Mouse (Mus musculus) gastrocnemius, postnatal 10 days (tissue): ENCODE measurements at regions not wholly inside any gene's neighbourhood (a gene's known extent, or its start where the extent isn't known, plus 50 kb on each side); places are given as distances from the start of the nearest gene placed in this dataset.

Experiments
- DNase-seq: peaks from one replicate; pipeline ENCODE4 v3.0.0; 2021; ENCODE audit warnings: mixed read lengths

DNA sequence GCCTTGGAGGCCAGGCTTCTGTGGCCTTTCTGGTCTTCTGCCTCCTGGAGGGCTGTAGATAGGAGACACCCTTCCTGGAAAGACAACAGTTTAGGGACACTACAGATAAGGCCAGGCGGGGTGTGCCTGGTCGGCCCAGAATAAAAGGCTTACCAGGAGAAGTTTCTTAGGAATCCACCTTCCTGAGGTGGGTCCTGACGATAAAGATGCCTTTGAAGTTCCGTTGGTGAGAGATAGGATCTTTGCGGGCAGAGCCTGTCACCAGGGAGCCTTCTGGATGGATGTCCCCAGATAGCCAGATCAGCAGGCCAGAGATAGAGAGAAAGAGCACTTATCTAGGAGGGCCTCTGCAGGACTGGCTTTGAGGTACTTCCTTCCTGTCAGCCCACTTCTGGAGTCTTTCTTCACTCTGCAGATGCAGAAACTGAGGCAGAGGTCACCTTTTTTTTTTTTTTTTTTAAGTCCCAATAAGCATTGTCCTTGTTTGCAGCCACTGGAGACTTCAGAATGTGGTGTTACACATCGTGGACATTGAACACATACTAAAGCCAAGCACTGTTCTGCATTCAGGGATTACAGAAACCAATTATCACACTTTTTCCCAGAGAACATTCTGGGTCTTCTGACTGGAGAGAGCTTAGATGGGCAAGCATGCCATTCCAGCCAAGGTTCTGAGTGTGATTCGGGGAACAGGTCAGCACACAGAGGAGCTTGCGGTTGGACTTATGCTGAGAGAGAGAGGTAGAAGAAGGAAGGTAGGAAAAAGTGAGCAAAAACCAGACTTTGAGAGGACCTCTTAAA, 1236.3 kb upstream of the A1bg start:
- no peak for DNase-seq

DNA sequence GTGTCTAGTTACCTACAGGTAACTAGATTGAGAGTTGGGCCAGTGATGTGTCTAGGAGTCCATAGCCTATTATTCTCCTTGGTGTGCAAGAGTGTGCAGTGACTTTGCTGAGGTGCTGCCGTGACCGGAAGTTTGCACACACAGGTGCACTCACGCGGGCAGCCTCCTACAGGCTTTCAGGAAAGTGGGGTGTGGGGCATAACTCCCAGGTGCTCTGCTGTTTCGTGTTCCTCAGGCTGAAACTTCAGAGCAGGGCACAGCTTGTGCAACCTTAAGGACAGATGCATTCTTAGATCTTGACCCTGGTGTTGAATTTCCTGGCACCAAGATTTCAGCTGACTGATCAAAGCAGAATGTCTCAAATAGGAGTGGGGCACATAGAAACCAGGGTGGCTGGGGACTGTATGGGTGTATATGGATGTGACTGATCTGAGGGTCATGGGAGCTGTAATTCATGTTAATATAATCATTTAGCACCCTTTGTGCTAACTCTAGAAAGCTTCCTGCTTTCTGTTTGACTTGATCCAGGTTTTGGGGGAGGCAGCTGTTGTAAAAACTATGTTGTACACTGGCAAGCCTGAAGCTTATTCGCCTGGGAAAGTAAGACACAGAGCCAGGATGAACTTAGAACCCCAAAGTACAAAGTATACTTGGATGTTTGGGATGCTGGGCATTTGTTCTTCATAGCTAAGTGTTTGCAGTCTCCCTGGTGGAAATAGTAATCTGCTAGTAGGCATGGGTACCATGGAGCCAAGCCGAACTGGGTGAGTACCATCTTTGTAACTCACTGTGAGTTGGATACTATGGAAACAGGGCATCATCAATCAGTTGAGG, 1234.6 kb upstream of the A1bg start:
- no peak for DNase-seq

DNA sequence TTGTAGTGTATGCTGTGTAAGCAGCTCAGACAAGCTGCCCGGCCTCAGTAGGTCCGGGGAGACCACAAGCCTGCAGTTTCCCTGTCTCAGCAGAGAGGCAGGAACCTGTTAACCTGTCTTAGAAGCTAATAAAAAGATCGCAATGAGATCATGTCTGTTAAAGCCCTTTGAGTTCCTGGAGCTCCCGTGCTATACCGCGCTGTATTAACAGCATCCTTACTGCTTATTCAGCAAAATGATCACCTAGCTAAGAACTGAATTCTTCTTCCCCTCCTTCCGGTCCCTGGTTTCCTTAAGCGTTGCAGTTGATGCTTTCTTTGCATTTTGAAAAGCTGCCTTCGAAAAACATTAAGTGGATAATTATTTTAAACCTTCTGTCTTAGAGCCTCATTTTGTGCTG, 1230.4 kb upstream of the A1bg start:
- no peak for DNase-seq

DNA sequence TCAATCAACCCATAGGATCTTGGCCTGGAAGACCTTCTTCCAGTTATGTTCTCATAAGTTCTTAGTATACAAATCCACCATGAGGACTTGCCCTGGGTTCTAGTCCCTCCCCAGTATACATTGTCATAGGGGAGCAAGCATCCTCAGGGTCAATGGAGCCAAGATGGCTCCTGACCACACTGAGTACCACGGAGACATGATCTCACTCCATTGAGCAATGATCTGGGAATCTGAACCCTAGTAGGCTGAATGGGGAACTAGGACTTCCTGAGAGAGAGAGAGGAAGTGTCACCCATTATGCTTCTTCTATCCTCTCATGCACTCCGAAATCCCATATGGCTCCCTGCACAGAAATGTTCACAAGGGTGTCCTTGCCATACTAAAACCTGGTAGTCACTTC, 1229.3 kb upstream of the A1bg start:
- DNase-seq, result no peak

DNA sequence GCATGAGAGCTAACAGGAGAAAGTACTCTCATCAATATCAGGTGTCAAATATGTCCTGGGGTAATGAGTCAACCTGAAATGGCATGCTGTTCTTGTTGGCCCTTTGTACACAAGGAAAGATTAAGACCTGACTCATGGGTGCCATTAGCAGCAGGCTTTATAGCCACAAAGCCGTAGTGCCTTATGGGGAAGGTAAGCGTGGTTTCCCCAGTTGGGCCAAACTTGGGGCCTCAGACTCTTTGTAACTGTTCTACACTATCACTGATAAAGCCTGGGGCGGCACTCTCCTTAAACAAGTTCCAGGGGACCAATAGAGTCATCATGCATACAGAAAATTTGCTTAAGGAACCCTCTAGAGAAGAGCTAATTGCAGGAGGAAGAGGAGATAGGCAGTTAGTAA, 1228.9 kb upstream of the A1bg start:
- no peak for DNase-seq

DNA sequence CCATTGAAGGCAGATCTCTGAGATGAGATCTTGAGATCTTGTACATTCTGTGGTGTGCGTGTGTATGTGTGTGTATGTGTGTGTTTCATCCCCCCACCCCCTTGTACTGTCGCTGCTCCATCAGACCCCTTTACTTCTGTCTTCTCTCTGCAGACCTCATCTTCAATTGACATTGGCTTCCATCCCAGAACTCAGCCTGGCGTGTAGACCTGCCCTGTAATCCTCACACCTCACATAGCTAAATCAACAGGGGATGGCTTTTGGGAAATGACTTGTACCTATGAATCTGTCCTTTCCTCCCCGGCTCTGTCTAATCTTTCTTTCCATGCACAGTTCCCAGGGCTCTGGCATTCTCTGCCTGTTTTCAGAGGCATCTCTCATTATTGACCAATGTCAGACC, 1227.5 kb upstream of the A1bg start:
- DNase-seq, result no peak

DNA sequence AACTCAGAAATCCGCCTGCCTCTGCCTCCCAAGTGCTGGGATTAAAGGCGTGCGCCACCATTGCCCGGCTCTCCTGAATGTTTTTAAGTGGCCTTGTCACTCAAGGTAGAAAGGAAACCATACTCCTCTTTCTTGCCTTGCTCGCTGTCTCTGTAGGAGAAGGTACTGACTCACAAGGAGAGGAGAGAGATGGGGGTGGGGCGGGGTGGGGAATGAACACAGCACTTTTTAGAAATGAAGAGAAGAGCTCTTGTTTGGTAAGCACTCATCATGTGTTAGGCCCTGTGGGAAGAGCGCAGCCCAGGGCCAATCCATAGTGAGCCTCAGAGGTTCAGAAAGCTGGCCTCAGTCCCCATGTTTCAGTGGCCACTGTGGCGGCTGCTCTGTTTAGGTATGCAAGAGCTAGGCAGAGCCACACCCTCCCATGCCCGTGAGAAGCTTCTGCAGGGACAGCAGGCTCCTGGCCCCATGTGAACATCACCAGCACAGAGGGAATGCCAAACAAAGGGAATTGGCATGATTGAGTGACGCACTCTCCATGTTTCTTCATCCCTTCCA, 1225.9 kb upstream of the A1bg start:
- DNase-seq, result no peak

DNA sequence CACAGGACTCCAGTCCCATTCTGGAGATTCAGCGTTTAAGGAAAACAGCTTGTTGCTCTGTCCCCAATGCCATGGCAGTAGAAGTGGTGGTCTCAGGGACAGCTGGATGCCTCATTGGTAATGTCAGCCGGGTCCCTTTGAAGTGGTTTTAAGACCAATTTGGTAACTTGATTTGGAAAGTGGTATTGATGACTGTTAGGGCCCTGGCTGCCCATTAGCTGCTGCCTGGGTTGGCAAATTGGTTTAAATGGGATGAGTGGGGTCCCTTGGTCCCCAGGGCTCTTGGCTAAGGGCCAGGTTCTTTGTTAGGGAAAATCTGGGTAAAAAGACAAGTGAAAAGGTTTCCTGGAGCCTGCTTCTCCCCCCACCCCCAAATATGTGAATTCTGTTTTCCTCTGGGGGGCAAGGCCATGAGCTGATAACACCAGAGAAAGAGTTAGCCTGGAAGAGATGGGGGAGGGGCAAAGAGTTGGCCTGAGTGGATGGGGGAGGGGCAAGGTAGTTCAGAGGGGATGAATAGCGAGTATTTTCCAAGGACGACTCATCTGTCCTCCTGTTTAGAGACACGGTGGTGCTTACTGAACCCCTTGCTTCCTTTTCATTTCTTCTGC, 1224.6 kb upstream of the A1bg start:
- no peak for DNase-seq

DNA sequence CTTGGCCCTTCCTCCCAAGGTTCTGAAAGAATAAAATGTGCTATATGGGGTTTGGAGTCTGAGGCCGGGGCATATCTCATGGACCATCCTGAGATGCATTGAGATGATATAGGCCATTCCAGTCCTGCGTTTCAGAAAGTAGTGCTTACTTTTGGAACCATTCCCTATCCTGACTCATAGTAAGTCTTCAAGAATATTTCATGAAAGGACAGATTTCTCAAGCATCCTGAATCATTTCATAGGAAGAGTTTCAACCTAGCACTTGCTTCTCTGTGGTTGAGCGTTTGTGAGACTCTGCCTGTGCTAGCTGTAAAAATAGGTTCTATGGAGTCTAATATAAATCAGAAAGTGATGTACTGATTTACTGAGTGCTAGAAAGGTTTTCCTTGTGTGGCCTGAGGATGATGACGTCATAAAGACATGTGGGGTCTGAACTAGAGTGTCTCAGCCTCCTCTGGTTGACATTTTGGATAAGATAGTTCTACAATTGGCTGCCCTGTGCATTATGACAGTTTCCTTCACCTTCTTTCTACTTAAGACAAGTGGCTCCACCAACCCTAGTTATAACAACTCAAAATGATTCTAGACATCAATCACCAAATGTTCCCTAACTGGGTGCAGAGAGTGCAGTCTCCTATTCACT, 1223.0 kb upstream of the A1bg start:
- DNase-seq, result no peak

DNA sequence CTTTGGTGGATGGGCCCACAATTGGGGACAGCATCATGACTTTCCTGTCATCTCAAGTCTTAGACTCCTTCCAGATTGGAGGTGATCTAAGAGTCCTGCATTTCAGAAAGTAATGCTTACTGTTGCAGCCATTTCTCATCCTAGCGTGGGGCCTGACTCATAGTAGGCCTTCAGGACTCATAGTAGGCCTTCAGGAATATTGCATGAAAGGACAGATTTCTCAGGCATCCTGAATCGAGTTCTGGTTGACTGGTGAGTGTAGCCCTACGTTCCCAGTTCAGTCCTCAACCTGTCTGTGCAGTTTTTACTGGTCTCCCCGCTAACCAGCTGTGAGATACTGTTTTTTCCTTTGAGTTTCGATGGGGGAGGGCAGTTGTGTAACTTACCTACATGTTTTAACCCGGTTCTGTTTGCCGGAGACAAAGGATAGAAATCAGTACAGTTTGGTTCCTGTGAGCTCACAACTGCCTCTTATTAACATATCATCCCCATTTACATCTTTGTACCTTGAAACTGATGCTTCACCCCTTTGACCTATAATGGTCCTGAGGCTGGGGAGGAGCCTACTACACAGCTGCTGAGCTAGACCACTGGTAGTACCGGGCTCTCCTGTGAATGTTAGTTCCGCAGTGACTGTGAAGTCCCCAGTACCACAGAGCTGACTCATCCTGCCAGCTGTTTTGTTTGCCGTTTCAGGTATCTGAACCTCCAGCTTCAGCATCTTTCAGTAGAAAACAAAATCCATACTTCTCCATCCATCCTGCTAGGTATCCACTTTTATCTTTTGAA, 1222.2 kb upstream of the A1bg start:
- DNase-seq, result no peak

DNA sequence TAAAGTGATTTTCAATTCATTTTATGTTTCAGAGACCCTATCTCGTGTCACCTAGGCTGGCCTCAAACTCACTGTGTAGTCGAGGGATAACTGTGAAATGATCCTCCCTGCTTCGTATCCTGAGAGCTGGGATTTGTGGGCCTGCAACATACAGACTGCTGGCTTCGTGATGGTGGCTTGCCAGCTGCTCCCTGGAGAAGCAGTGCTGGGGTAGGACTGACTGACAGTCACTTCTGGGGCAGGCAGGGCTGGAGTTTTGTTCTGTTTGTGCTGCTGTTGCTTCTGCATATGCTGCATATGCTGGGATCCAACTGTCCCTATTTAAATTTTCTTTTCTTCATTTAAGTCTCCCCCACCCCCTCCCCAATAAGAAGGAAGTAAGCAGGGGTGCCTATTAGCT, 1217.0 kb upstream of the A1bg start:
- no peak for DNase-seq

DNA sequence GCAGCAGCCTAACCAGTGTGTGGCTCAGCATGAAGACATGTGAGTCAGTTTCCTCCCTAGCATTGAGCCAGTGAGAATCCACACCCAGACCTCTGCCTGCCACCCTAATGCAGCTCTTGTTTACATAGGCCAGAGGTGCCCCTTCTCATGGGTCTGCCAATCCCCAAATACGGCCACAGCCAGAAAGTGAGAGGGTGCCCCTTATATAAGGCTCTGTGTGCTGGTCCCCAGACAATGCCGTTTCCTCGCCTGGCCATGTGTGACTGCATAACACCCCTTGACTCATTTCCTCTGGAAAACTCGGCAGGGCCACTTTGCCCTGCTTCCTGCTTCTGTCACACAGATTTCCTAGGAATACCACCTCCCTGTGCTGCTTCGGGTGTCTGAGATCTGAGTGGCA, 1216.4 kb upstream of the A1bg start:
- no peak for DNase-seq

DNA sequence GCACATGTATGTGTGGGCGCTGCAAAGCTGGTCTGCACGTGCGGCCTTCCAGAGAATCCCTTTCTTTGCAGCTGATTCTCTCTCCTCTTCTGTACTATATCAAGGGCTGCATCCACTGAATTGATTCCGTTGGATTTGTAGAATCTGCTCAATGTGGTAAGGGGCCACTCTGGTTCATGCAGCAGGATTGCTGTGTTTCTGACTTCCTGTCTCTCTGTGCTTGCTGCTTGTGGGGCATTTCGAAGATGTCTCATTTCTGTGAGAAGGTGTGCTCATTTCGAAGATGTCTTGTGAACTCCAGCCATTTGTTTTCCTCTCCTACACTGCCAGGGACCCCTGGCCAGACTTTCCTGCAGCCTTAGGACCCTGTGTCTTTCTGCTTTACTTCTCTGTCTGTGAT, 1215.9 kb upstream of the A1bg start:
- DNase-seq, result no peak

DNA sequence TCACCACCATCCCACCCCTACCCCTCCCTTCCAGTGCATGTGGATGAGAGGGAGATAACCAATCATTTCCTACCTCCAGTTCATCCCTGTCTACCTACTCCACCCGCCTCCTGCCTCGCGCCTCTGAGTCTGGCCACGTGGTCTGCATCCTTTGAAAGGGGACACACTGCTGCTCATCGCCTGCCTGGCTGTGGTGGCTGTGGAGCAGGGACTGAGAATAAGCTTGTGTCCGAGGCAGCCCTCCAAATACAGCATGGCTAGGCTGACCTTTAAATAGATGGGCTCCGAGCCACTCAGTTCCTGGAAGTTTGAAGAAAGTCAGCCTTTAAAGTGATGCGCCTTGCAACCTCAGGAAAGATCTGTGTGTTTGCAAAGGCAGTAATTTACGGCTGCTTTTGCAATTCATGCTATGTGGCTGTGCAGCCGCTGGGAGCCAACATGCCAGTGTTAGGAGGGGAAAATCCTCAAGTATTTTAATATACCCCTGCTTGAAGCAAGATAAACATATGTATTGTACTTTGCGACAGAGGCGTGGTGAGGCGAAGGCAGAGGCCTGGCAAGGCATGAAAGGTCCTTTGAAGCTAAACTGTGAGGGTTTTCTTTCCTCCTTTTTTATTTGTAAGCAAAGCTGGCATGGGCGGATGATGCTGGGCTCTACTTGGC, 1214.3 kb upstream of the A1bg start:
- DNase-seq, result peak; percentile 33

DNA sequence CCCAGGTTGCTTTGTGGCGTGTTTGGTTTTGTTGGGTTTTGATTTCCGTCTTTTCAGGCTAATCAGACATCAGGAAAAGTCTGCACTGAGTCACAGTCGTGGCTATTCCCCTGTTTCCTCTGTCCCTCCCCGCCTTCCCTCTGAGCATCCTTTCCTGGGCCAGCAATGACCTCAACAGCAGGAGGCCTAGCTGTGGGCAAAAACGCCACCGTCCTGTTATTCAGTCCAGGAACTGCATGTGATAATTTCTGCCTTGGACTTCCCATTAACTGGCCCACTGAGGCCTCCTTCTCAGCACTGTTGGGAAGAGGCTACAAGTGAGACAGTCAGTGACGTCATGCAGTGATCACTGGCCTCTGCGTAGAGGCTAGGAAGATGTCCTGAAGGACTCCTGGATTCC, 1212.0 kb upstream of the A1bg start:
- no peak for DNase-seq

DNA sequence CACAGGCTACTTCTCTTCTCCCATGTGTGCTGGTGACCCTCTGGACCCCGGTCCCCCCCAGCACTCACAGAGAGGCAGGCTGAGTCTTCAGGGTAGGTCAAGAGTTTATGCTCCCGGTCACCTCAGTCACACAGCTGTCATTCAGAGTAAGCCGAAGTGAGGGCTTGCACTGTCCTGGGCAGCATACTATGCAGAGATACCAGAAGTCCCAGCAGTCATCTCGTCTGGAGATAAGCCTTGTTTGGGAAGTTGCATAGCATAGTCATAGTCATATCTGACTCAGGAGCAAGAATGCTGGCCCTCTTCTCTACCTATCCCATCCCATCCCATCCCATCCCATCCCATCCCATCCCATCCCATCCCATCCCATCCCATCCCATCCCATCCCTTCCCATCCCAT, 1211.5 kb upstream of the A1bg start:
- no peak for DNase-seq

DNA sequence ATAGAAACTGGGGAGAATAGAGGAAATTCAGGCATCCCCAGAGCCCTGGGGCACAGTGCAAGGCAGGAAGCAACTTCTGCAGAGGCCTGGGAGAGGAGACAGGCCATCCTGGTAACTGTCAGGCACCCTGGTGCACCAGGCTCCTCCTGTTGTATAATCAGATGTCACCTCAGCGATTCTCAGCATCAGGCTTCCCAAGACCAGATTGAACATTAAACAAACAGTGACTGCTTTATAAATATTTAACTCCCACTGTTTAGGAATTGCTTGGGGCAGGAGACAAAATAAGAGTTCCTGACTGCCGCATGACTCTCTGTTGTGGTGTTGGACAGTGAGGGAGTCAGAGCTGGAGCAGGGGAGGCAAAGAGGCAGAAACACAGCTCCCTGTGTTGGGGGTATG, 1210.1 kb upstream of the A1bg start:
- DNase-seq, result no peak

DNA sequence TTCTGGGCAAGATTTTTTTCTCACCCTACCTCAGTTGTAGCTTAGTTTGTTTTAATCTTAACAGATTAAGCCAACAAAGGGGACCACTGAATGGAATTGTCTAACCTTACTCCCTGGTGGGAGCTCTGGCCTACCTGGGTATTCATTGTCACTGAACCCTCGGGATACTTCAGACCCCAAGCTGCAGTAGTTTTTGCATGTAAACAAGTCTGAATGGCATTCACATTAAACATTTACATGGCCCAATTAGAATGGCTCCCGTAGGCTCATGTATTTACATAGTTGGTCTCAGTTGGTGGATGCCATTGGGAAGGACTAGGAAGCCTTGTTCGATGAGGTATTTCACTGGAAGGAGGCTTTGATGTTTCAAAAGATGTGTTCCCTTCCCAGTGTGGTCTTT, 1208.9 kb upstream of the A1bg start:
- no peak for DNase-seq

DNA sequence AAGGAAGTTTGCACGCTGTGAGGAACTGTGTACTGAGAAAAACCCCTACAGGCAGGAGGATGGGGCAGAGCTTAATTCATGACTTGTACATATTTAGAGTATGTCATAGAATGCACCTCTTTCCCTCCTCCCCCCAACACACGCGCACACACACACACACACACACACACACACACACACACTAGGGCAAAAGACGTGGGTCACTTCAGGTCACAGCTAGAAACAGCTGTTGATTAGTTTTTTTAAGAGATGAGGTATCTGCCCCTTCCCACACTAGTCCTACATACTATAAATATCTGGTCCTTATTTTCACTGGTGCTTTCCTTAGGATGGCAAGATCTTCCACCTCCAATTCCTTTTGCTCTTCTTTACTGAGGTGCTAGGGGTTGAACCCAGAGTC, 1207.7 kb upstream of the A1bg start:
- DNase-seq, result no peak

DNA sequence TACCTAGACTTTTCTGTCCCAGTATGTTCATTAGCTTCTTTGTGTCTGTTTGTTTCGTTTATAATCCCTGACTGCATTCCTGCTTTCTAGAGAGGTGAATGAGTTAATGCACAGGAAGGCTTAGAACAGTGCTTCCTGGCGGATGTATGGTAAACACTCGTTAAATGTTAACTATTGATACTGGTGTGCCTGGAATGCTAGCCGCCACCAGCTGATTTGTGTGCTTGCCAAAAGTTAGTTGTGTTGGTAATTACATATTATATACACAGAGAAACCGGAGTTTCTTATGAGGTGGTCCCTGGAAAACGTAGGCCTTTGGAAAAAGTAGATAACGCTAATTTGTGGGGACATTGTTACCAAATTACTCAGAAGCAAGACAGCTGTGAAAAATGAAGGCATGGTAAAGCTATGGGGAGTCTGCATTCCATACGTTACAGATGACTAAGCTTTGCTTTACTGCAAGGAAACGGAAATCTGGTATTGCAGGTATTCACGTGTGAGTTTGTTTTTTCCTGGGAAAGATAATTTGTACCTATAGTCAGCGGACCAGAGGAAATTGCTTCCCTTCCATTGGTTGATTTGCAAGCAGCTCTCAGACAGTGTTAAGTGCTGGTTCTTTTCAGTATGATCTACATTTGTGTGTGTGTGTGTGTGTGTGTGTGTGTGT, 1205.9 kb upstream of the A1bg start:
- DNase-seq, result no peak
